Mouse (Mus musculus): Measurements from ENCODE around the gene Gm6993. TPM values are rescaled to one million over a fixed set of nuclear protein-coding genes. Genes with fewer than 3 reads are reported as not detected.

The Gm6993 gene
- polyA plus RNA-seq, 1 experiment = not detected

DNA sequence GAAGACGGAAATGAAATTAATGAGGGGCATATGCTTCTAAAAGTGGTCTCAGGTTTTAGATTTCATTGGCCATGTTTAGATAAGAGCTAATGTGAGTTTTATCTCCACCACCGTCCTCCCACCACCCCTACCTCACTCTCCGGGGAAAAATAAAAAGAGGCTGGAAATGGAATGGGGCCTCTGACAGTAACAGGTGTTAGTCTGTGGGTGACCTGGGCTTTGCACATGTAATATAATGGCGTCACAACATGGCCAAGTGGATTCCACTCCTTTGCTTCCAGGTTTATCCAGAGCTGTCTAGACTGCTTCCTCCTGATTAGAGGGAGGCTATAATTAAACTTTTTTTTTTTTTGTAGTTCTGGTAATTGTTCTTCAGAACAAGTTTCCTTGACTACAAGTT is 26.8 kb downstream of the Gm6993 start:
- no peak overlapping the region for H3K27ac ChIP-seq (ENCODE audit: insufficient read depth, low read length)
- no peak overlapping the region for H3K4me3 ChIP-seq (replicated peaks; ENCODE audit: insufficient read depth, low read depth, low read length)
- 55% methylated on average over 4 of the region's 4 CpGs for WGBS
- TF ChIP-seq POLR2A (IDR thresholded peaks at IDR 0.05; ENCODE audit: borderline replicate concordance, insufficient read depth, low read length) (no peak), CTCF (IDR thresholded peaks at IDR 0.05; ENCODE audit: borderline replicate concordance, insufficient read depth, low read depth, low read length) (no peak)
- no peak for DNase-seq
- no peaks in the 10 kb centered on the region for H3K27me3 ChIP-seq (ENCODE audit: control insufficient read depth, insufficient read depth, low read length)
- H3K4me1 ChIP-seq (ENCODE audit: control insufficient read depth, insufficient read depth, low read length) = no peaks in the 10 kb centered on the region; the same call in 1 of the 2 replicates

DNA sequence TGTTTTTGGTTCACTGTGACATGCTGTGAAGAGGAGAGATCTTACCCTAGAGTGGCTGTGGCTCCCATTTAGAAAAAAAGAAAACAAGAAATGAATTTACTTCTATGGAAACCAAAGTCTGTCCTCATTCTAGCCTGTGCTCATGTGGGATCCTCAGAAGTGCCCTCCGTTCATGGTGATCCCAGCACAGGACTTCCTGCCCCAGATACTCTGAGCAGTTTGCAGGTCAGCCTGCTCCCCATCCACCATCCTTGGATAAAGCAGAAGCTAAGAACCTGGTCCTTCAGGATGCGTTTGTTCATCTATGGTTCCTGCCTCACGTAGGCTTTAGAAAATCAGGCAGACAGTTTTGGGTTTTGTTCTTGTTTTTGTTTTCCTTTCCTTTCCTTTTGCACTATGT is 27.7 kb downstream of the Gm6993 start:
- Histone ChIP-seq H3K4me1 (ENCODE audit: control insufficient read depth, insufficient read depth, low read length) (no peaks in the 10 kb centered on the region; the same call in 1 of the 2 replicates), H3K27me3 (ENCODE audit: control insufficient read depth, insufficient read depth, low read length) (no peaks in the 10 kb centered on the region), H3K4me3 (replicated peaks; ENCODE audit: insufficient read depth, low read depth, low read length) (no peak overlapping the region), H3K27ac (ENCODE audit: insufficient read depth, low read length) (no peak overlapping the region)
- 78% methylated on average over 3 of the region's 3 CpGs for WGBS
- DNase-seq = no peak
- TF ChIP-seq POLR2A (IDR thresholded peaks at IDR 0.05; ENCODE audit: borderline replicate concordance, insufficient read depth, low read length) (no peak), CTCF (IDR thresholded peaks at IDR 0.05; ENCODE audit: borderline replicate concordance, insufficient read depth, low read depth, low read length) (no peak)

DNA sequence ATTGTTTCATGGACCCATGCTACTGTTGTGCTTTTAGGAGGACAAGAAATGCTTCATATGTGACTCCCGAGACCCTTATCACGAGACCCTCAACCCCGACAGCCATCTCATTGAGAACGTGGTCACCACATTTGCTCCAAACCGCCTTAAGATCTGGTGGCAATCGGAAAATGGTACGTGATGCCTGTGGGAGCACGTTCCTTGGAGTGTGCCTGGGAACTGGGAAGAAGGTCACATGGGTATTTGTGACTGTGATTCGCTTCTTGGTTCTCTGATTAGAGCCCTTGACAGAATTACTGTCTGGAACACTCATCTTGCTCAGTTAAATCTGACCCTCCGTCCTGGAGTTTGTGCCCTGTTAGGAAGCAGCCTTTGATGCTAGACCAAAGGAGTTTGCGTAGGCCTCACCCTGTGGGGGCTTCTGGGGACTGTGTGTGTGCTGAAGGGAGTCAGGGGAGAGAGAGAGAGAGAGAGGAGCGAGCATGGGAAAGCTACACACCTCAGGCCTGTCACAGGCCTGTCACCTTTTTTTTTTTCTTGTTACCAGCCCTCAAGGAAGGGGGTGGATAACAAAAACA is 28.5 kb downstream of the Gm6993 start:
- Histone ChIP-seq H3K27me3 (ENCODE audit: control insufficient read depth, insufficient read depth, low read length) (no peaks in the 10 kb centered on the region), H3K4me3 (replicated peaks; ENCODE audit: insufficient read depth, low read depth, low read length) (no peak overlapping the region), H3K4me1 (ENCODE audit: control insufficient read depth, insufficient read depth, low read length) (no peaks in the 10 kb centered on the region; the same call in 1 of the 2 replicates), H3K27ac (ENCODE audit: insufficient read depth, low read length) (no peak overlapping the region)
- 79% methylated on average over 12 of the region's 12 CpGs for WGBS
- TF ChIP-seq POLR2A (IDR thresholded peaks at IDR 0.05; ENCODE audit: borderline replicate concordance, insufficient read depth, low read length) (no peak), CTCF (IDR thresholded peaks at IDR 0.05; ENCODE audit: borderline replicate concordance, insufficient read depth, low read depth, low read length) (no peak)
- no peak for DNase-seq

DNA sequence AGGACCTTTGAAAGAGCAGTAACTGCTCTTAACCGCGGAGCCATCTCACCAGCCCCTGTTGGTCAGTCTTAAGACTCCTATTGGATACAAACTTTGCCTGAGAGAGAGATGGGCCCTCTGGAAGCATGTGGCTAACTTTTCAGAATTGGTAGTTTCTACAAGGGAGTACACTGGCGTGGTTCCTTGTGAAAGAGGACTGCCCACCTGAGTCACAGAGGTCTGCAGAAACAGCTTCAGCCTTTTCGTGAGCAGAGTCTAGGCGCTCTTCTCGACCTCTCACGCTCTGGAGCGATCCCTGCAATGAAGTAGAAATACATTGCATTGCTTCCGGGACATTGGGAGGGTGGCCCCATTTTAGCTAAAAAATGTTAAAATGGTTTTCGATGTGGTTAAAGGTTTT is 29.8 kb downstream of the Gm6993 start:
- Histone ChIP-seq H3K4me3 (replicated peaks; ENCODE audit: insufficient read depth, low read depth, low read length) (no peak overlapping the region), H3K27me3 (ENCODE audit: control insufficient read depth, insufficient read depth, low read length) (no peaks in the 10 kb centered on the region), H3K4me1 (ENCODE audit: control insufficient read depth, insufficient read depth, low read length) (no peaks in the 10 kb centered on the region; the same call in 1 of the 2 replicates), H3K27ac (ENCODE audit: insufficient read depth, low read length) (no peak overlapping the region)
- DNase-seq = no peak
- no peak for TF ChIP-seq CTCF (IDR thresholded peaks at IDR 0.05; ENCODE audit: borderline replicate concordance, insufficient read depth, low read depth, low read length)
- no peak for TF ChIP-seq POLR2A (IDR thresholded peaks at IDR 0.05; ENCODE audit: borderline replicate concordance, insufficient read depth, low read length)
- 95% methylated on average over 10 of the region's 10 CpGs for WGBS

DNA sequence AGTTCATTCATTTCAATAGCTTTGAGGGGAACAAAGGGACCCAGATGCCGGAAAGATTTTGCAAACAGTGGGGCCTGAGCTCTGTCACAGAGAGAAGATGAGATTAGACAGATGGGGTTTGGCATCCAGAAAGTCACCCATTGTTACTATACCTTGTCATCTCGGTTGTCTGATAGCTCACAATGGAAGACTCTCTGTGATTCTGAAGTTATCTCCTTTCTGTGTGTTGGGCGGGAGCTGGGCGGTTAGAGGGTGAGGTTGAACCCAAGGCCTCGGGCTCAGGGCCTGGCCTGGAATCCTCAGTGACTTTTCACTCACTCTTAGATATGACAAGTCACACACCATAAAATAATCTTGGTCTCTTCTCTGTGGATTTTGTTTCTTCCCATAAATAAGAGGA is 30.2 kb downstream of the Gm6993 start:
- Histone ChIP-seq H3K4me3 (replicated peaks; ENCODE audit: insufficient read depth, low read depth, low read length) (no peak overlapping the region), H3K27ac (ENCODE audit: insufficient read depth, low read length) (no peak overlapping the region), H3K4me1 (ENCODE audit: control insufficient read depth, insufficient read depth, low read length) (no peaks in the 10 kb centered on the region; the same call in 1 of the 2 replicates), H3K27me3 (ENCODE audit: control insufficient read depth, insufficient read depth, low read length) (no peaks in the 10 kb centered on the region)
- DNase-seq = no peak
- 79% methylated on average over 5 of the region's 5 CpGs for WGBS
- no peak for TF ChIP-seq CTCF (IDR thresholded peaks at IDR 0.05; ENCODE audit: borderline replicate concordance, insufficient read depth, low read depth, low read length)
- TF ChIP-seq POLR2A (IDR thresholded peaks at IDR 0.05; ENCODE audit: borderline replicate concordance, insufficient read depth, low read length) = no peak

DNA sequence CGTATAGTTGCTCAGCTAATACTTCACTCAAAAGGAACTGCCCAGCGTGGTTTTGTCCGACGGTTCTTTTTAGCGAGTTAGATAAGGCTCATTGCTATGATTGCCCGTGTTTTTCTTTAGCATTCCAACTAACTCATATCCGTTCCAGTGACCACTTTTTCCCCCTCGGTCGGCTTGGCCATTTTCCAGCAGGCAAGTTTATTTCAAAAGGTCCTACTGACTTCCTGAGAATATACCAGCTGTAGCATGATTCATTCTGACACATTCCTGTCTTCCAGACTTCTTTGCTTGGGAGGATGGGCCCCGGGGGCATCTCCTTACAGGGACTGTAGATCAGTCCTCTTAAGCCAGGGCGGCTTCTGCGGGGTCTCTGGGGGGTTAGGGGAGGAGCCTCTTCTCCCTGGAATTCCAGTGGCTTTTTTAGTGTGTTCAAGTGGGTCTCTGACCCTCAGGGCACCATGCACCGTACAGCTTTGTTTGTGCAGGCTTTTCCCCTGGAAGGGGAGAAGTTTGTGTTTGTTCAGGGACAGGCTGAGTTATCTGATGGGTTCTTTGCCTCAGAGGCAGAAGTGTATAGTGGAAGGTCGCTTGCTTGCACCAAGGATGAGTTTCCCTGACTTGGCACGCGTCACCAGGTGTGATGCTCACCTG is 30.9 kb downstream of the Gm6993 start:
- WGBS = 44% methylated on average over 16 of the region's 16 CpGs
- H3K4me1 ChIP-seq (ENCODE audit: control insufficient read depth, insufficient read depth, low read length) = no peaks in the 10 kb centered on the region; the same call in 1 of the 2 replicates
- no peak overlapping the region for H3K4me3 ChIP-seq (replicated peaks; ENCODE audit: insufficient read depth, low read depth, low read length)
- TF ChIP-seq POLR2A (IDR thresholded peaks at IDR 0.05; ENCODE audit: borderline replicate concordance, insufficient read depth, low read length) = no peak
- no peak for TF ChIP-seq CTCF (IDR thresholded peaks at IDR 0.05; ENCODE audit: borderline replicate concordance, insufficient read depth, low read depth, low read length)
- H3K27me3 ChIP-seq (ENCODE audit: control insufficient read depth, insufficient read depth, low read length) = no peaks in the 10 kb centered on the region
- H3K27ac ChIP-seq (ENCODE audit: insufficient read depth, low read length) = no peak overlapping the region
- no peak for DNase-seq

DNA sequence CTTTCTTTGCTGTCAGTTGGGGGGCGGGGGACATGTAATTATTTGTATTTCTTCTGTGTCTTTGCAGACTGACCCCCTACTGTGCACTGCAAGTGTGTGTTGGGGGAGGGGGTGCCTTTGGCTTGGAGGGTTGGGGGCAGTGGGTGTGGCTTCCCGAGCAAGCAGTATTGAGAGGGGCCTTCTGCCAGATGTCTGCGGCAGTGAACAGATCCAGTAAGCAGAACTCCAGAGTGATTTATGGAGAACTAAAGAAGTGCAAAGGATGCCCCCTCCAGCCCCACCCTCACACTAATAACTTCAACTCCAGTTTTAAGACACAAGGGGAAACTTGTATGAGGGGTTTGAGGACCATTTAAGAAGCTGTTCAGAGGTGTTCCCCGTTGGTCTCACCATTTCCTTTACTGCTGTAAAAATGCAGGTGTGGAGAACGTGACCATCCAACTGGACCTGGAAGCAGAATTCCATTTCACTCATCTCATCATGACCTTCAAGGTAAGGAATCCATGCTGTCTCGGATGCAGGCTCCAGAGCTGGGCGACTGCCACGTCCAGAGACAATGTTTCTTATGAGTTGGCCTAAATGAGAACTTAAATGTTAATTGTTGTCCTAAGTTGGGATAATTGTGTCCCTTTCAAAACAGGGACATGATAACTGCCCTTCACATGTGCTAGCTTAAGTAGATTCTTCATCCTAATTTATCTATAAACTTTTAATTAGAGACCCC is 31.6 kb downstream of the Gm6993 start:
- TF ChIP-seq POLR2A (IDR thresholded peaks at IDR 0.05; ENCODE audit: borderline replicate concordance, insufficient read depth, low read length) = no peak
- TF ChIP-seq CTCF (IDR thresholded peaks at IDR 0.05; ENCODE audit: borderline replicate concordance, insufficient read depth, low read depth, low read length) = no peak
- 60% methylated on average over 8 of the region's 8 CpGs for WGBS

More for the DNA sequence above, 31.6 kb downstream of the Gm6993 start:
- H3K4me3 ChIP-seq (replicated peaks; ENCODE audit: insufficient read depth, low read depth, low read length) = no peak overlapping the region
- H3K27ac ChIP-seq (ENCODE audit: insufficient read depth, low read length) = no peak overlapping the region
- no peaks in the 10 kb centered on the region for H3K4me1 ChIP-seq (ENCODE audit: control insufficient read depth, insufficient read depth, low read length)
- DNase-seq = no peak
- H3K27me3 ChIP-seq (ENCODE audit: control insufficient read depth, insufficient read depth, low read length) = no peaks in the 10 kb centered on the region

Data from cerebellum, adult 2 months (tissue).